Mouse (Mus musculus) intestine, embryonic 14.5 days (tissue): Measurements from ENCODE around the gene Cerk. TPM values are rescaled to one million over a fixed set of nuclear protein-coding genes. Genes with fewer than 3 reads are reported as not detected.

ENCODE experiments used
- ATAC-seq: fragments of 200-750 bp; cut with Nextera tagmentation; replicated peaks from 2 replicates; pipeline ENCODE4 v1.8.0; 2017; ENCODE audit warnings: low read depth, moderate number of reproducible peaks, moderate TSS enrichment, moderate library complexity; ENCODE audit not compliant: low FRiP score, low TSS enrichment
- DNase-seq: peaks from one replicate; pipeline ENCODE4 v3.0.0-alpha.2; 2018; ENCODE audit warnings: low spot score
- H3K27ac ChIP-seq: fragments of 300-500 bp; sonication (generic); 2 replicates; pipeline ENCODE4 v1.5.1; 2014; ENCODE audit warnings: low read depth, mild to moderate bottlenecking, control low read depth
- H3K27me3 ChIP-seq: fragments of 300-500 bp; sonication (generic); replicated peaks from 2 replicates; pipeline ENCODE4 v1.6.1; 2014; ENCODE audit warnings: low read length, control low read depth; ENCODE audit not compliant: control insufficient read depth, insufficient read depth
- H3K36me3 ChIP-seq: fragments of 300-500 bp; sonication (generic); 2 replicates; pipeline ENCODE4 v1.6.1; 2014; ENCODE audit warnings: low read length, control low read depth; ENCODE audit not compliant: control insufficient read depth, insufficient read depth
- H3K4me1 ChIP-seq: fragments of 300-500 bp; sonication (generic); replicated peaks from 2 replicates; pipeline ENCODE4 v1.6.1; 2014; ENCODE audit warnings: low read length, control low read depth, mixed read lengths; ENCODE audit not compliant: control insufficient read depth, insufficient read depth
- H3K4me2 ChIP-seq: fragments of 300-500 bp; sonication (generic); 2 replicates; pipeline ENCODE4 v1.6.1; 2014; ENCODE audit warnings: low read length
- H3K4me3 ChIP-seq: fragments of 300-500 bp; sonication (generic); 2 replicates; pipeline ENCODE4 v1.5.1; 2014; ENCODE audit warnings: low read depth, low read length, control low read depth, mixed read lengths
- H3K9ac ChIP-seq: fragments of 300-500 bp; sonication (generic); 2 replicates; pipeline ENCODE4 v1.6.1; 2014; ENCODE audit warnings: mild to moderate bottlenecking, low read length
- H3K9me3 ChIP-seq: fragments of 300-500 bp; sonication (generic); 2 replicates; pipeline ENCODE4 v1.6.1; 2016; ENCODE audit warnings: low read length, control low read depth; ENCODE audit not compliant: control insufficient read depth
- WGBS: fragments of 180-500 bp; shearing (Covaris S2); extraction: QIAGEN DNeasy Blood & Tissue Kit; methylation state at CpG from one replicate; pipeline ENCODE4 v1.1.7; 2014; 5-methylcytosine and 5-hydroxymethylcytosine counted together
- polyA plus RNA-seq: library from polyadenylated mRNA; unstranded; fragments of >200 nt; fragmentation: Nextera tagmentation; extraction: Ambion mirVana; gene quantifications from 2 replicates; pipeline ENCODE4 v1.2.1, GENCODE M21; 2014

Cerk gene
- polyA plus RNA-seq, 1 experiment from 2014 or later, result 11.5 TPM

- ATAC-seq (no peak), DNase-seq (no peak)
- no peaks in the 10 kb centered on the region for H3K9me3 ChIP-seq
- H3K4me3 ChIP-seq, result no peak overlapping the region
- H3K9ac ChIP-seq, result no peak overlapping the region
- no peak overlapping the region for H3K27ac ChIP-seq
- H3K4me1 ChIP-seq, result no peaks in the 10 kb centered on the region
- H3K36me3 ChIP-seq, result peaks cover 36% of the 10 kb centered on the region; the same call in 1 of the 2 replicates
- no peaks in the 10 kb centered on the region for H3K27me3 ChIP-seq
- WGBS, result 89% methylated on average over 3 of the region's 3 CpGs
- no peak overlapping the region for H3K4me2 ChIP-seq
Measured at GRCm38 (mm10) chr15:86129036-86129435, 56.9 kb downstream of the Cerk start.

- no peak overlapping the region for H3K4me3 ChIP-seq
- H3K9ac ChIP-seq, result no peak overlapping the region
- H3K4me1 ChIP-seq, result no peaks in the 10 kb centered on the region
- H3K27me3 ChIP-seq, result no peaks in the 10 kb centered on the region
- DNase-seq (peak; percentile 78), ATAC-seq (peak; percentile 20; the same call in 1 of the 2 replicates)
- peaks cover 34% of the 10 kb centered on the region for H3K36me3 ChIP-seq
- WGBS, result 31% methylated on average over 1 of the region's 1 CpGs
- no peak overlapping the region for H3K27ac ChIP-seq
- H3K4me2 ChIP-seq, result no peak overlapping the region
- no peaks in the 10 kb centered on the region for H3K9me3 ChIP-seq
Measured at GRCm38 (mm10) chr15:86124359-86124758, 61.6 kb downstream of the Cerk start.

- 86% methylated on average over 4 of the region's 4 CpGs for WGBS
- DNase-seq (no peak), ATAC-seq (no peak)
- Histone ChIP-seq H3K4me3 (no peak overlapping the region), H3K36me3 (peaks cover 36% of the 10 kb centered on the region), H3K4me1 (no peaks in the 10 kb centered on the region), H3K9ac (no peak overlapping the region), H3K9me3 (no peaks in the 10 kb centered on the region), H3K27ac (no peak overlapping the region), H3K4me2 (no peak overlapping the region), H3K27me3 (no peaks in the 10 kb centered on the region)
Measured at GRCm38 (mm10) chr15:86123409-86123808, 62.5 kb downstream of the Cerk start.

GRCm38 (mm10) chr15:86122261-86122949, 63.5 kb downstream of the Cerk start:
- ATAC-seq (no peak), DNase-seq (no peak)
- no peak overlapping the region for H3K9ac ChIP-seq
- H3K4me2 ChIP-seq, result no peak overlapping the region
- H3K36me3 ChIP-seq, result peaks cover 26% of the 10 kb centered on the region
- no peak overlapping the region for H3K4me3 ChIP-seq
- no peak overlapping the region for H3K27ac ChIP-seq
- 93% methylated on average over 9 of the region's 9 CpGs for WGBS
- H3K4me1 ChIP-seq, result peaks cover 5% of the 10 kb centered on the region; the same call in 1 of the 2 replicates
- no peaks in the 10 kb centered on the region for H3K27me3 ChIP-seq
- H3K9me3 ChIP-seq, result no peaks in the 10 kb centered on the region

- WGBS, result 80% methylated on average over 7 of the region's 7 CpGs
- Histone ChIP-seq H3K9me3 (no peaks in the 10 kb centered on the region), H3K36me3 (peaks cover 22% of the 10 kb centered on the region), H3K9ac (no peak overlapping the region), H3K27me3 (no peaks in the 10 kb centered on the region), H3K4me1 (peaks cover 5% of the 10 kb centered on the region; the same call in 1 of the 2 replicates), H3K27ac (no peak overlapping the region), H3K4me3 (no peak overlapping the region), H3K4me2 (no peak overlapping the region)
- DNase-seq, result no peak
- no peak for ATAC-seq
Measured at GRCm38 (mm10) chr15:86119186-86119585, 66.8 kb downstream of the Cerk start.

GRCm38 (mm10) chr15:86117115-86118100, 68.5 kb downstream of the Cerk start:
- 64% methylated on average over 14 of the region's 15 CpGs for WGBS
- Histone ChIP-seq H3K27me3 (no peaks in the 10 kb centered on the region), H3K4me2 (no peak overlapping the region), H3K27ac (no peak overlapping the region), H3K36me3 (peaks cover 18% of the 10 kb centered on the region), H3K9ac (no peak overlapping the region), H3K4me1 (peaks cover 16% of the 10 kb centered on the region), H3K4me3 (no peak overlapping the region), H3K9me3 (no peaks in the 10 kb centered on the region)
- ATAC-seq (no peak), DNase-seq (no peak)

GRCm38 (mm10) chr15:86116421-86116820, 69.5 kb downstream of the Cerk start:
- peaks cover 17% of the 10 kb centered on the region for H3K4me1 ChIP-seq
- no peak for DNase-seq
- H3K36me3 ChIP-seq, result peaks cover 10% of the 10 kb centered on the region; the same call in 1 of the 2 replicates
- no peak overlapping the region for H3K9ac ChIP-seq
- no peak for ATAC-seq
- H3K27ac ChIP-seq, result no peak overlapping the region
- H3K4me2 ChIP-seq, result no peak overlapping the region
- H3K27me3 ChIP-seq, result no peaks in the 10 kb centered on the region
- no peaks in the 10 kb centered on the region for H3K9me3 ChIP-seq
- H3K4me3 ChIP-seq, result no peak overlapping the region
- WGBS, result 60% methylated on average over 5 of the region's 5 CpGs

- no peaks in the 10 kb centered on the region for H3K36me3 ChIP-seq
- ATAC-seq (no peak), DNase-seq (no peak)
- no peak overlapping the region for H3K27ac ChIP-seq
- H3K9me3 ChIP-seq, result no peaks in the 10 kb centered on the region
- H3K4me3 ChIP-seq, result no peak overlapping the region
- WGBS, result 16% methylated on average over 9 of the region's 9 CpGs
- H3K4me2 ChIP-seq, result no peak overlapping the region
- no peaks in the 10 kb centered on the region for H3K27me3 ChIP-seq
- H3K4me1 ChIP-seq, result peaks cover 17% of the 10 kb centered on the region
- H3K9ac ChIP-seq, result no peak overlapping the region
Measured at GRCm38 (mm10) chr15:86113342-86113710, 72.6 kb downstream of the Cerk start.
